Mouse (Mus musculus): ENCODE results near the gene 1700024B05Rik.
"Not testable (repeated sequence)": the region's sequence is repeated elsewhere in the genome, so short reads cannot be mapped to it uniquely, and the experiment has no call there.

DNA sequence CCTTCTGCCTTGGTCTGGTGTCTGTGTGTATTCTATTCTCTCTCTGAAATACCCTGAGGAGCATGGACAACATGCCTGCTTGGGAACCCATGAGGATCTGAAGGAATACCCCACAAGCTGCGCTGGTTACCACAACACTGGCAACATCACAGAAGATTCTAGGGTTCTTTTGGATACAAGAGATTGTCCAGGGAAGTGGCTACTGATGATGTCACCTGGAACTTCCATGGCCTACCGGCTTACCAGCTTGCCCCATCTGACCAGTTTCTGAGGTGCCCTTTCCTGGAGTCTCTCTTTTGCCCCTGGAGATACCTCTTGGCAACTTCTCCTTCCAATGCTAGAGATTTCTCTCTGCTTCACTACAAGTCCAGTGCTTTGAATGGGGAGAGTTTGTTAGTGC is 36.6 kb upstream of the 1700024B05Rik start, which contains the start of gene Gm7980:
- TF ChIP-seq GATA1, TAL1 (IDR thresholded peaks at IDR 0.05; ENCODE audit: low read length): not testable (repeated sequence)
